Mouse (Mus musculus): ENCODE measurements around the gene Pde5a. TPM values are rescaled to one million over a fixed set of nuclear protein-coding genes. Genes with fewer than 3 reads are reported as not detected.

Pde5a gene
- polyA plus RNA-seq, 1 experiment = 35.5 TPM

DNA sequence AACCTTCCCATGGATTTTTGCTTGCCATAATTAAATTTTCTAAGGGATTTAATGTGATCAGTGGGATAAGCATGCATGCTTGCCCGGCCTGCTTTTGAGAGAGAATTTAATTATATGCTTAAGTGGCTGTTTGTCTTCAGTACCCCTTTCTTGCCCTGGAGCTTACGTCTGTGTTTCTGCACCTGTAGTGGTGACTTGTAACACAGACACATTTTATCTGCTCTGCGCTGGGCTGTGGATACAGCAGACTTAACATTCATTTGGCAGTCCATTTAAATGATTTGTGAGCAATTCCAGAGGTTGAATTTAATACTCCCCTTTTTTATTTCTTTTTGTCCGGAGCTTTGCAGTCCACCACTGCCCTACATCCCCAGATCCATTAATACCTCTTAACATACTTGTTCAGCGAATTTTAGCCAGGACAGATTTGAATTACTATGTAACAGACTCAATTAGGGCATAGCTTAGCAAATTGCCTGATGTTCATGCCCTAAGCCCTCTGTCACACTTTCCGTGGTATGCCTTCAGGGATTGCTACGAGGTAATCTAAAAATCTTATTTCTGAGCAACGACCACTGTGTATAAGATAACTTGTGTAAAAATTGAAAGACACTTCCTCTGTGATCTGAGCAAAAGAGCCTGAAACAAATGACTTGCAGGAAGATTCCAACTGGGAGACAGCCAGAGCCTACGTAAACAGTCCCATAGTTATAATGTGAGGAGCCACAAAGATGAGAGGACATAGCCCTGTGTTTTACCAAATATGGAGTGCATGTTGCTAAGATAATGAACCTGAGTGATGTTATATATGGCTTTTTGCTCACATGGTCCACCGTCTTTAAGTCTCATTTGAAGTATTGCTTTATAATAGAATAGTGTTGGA lies 72.0 kb downstream of the Pde5a start:
- no peaks in the 10 kb centered on the region for H3K4me1 ChIP-seq (ENCODE audit: control insufficient read depth, insufficient read depth, low read length)
- 69% methylated on average over 10 of the region's 10 CpGs for WGBS
- H3K4me3 ChIP-seq (replicated peaks; ENCODE audit: extremely low read depth, low read depth, low read length) = no peak overlapping the region
- TF ChIP-seq POLR2A (IDR thresholded peaks at IDR 0.05; ENCODE audit: borderline replicate concordance, extremely low read depth, low read depth, low read length) (no peak), CTCF (IDR thresholded peaks at IDR 0.05; ENCODE audit: insufficient read depth, low read length) (no peak)
- DNase-seq = no peak

GRCm38 (mm10) chr3:122801436-122802221 lies 72.9 kb downstream of the Pde5a start:
- Histone ChIP-seq H3K4me1 (ENCODE audit: control insufficient read depth, insufficient read depth, low read length) (no peaks in the 10 kb centered on the region), H3K4me3 (replicated peaks; ENCODE audit: extremely low read depth, low read depth, low read length) (no peak overlapping the region)
- WGBS = 81% methylated on average over 15 of the region's 15 CpGs
- no peak for TF ChIP-seq CTCF (IDR thresholded peaks at IDR 0.05; ENCODE audit: insufficient read depth, low read length)
- no peak for TF ChIP-seq POLR2A (IDR thresholded peaks at IDR 0.05; ENCODE audit: borderline replicate concordance, extremely low read depth, low read depth, low read length)
- no peak for DNase-seq

GRCm38 (mm10) chr3:122807313-122807712 lies 78.6 kb downstream of the Pde5a start:
- DNase-seq = no peak
- no peaks in the 10 kb centered on the region for H3K4me1 ChIP-seq (ENCODE audit: control insufficient read depth, insufficient read depth, low read length)
- no peak for TF ChIP-seq POLR2A (IDR thresholded peaks at IDR 0.05; ENCODE audit: borderline replicate concordance, extremely low read depth, low read depth, low read length)
- 79% methylated on average over 8 of the region's 8 CpGs for WGBS
- no peak overlapping the region for H3K4me3 ChIP-seq (replicated peaks; ENCODE audit: extremely low read depth, low read depth, low read length)

DNA sequence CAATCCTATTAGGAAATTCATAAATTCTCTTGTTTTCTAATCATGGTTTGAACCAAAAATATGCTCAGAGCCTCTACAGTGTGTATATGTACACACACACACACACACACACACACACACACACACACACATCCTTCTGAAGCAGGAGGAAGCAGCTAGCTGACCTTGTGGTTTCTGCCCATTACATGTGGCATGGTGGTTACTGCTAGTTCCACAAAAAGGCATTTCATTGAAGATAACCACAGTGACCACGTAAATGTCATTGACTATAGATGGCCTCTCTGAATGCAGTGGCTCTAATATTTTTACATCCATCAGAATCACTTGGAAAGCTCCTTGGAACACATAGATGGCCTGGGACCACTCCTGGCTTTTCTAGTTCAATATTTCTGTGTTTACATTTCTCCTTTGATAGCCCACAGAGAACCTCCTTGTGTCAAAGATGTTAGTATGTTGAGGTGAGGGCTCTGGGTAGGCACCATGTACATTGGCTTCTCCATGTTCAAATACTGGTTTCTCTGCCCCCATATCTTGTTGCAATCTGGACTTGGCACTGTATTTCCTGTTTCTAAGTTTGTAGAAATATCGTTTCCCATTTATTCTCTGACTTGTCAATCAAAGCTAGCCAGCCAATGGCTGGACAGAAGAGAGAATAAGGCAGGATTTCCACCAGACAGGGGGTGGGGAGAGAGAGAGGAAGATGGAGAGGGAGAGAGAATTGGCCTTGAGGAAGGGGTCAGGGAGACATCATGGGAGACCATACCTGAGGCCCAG lies 81.5 kb downstream of the Pde5a start:
- no peak overlapping the region for H3K4me3 ChIP-seq (replicated peaks; ENCODE audit: extremely low read depth, low read depth, low read length)
- TF ChIP-seq POLR2A (IDR thresholded peaks at IDR 0.05; ENCODE audit: borderline replicate concordance, extremely low read depth, low read depth, low read length) = no peak
- TF ChIP-seq CTCF (IDR thresholded peaks at IDR 0.05; ENCODE audit: insufficient read depth, low read length) = no peak
- 73% methylated on average over 2 of the region's 2 CpGs for WGBS
- no peak for DNase-seq
- H3K4me1 ChIP-seq (ENCODE audit: control insufficient read depth, insufficient read depth, low read length) = no peaks in the 10 kb centered on the region; the same call in 1 of the 2 replicates

DNA sequence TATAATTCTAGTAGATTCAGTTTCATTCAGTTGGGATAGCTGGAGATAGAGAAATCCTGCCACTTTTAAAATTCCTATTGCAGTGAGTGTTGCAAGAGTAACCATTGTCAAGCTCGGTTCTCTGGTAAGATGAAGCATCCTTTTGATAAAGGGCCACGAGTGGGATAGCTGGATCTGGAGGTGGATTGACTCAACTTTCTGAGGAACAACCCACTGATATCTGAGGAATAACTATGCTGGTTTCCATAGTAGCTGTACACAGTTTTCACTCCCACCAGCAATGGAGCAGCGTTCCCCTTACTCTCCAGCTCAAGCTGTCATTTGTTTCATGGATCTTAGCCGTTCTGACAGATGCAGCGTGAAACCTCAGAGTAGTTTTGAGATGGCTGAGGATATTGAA lies 82.2 kb downstream of the Pde5a start:
- 89% methylated on average over 5 of the region's 5 CpGs for WGBS

GRCm38 (mm10) chr3:122814531-122814930 lies 85.8 kb downstream of the Pde5a start:
- TF ChIP-seq CTCF (IDR thresholded peaks at IDR 0.05; ENCODE audit: insufficient read depth, low read length) = no peak
- TF ChIP-seq POLR2A (IDR thresholded peaks at IDR 0.05; ENCODE audit: borderline replicate concordance, extremely low read depth, low read depth, low read length) = no peak
- no peak for DNase-seq
- Histone ChIP-seq H3K4me1 (ENCODE audit: control insufficient read depth, insufficient read depth, low read length) (no peaks in the 10 kb centered on the region; the same call in 1 of the 2 replicates), H3K4me3 (replicated peaks; ENCODE audit: extremely low read depth, low read depth, low read length) (no peak overlapping the region)
- WGBS = 50% methylated on average over 4 of the region's 4 CpGs

More for the DNA sequence above, 82.2 kb downstream of the Pde5a start:
- Histone ChIP-seq H3K4me1 (ENCODE audit: control insufficient read depth, insufficient read depth, low read length) (no peaks in the 10 kb centered on the region; the same call in 1 of the 2 replicates), H3K4me3 (replicated peaks; ENCODE audit: extremely low read depth, low read depth, low read length) (no peak overlapping the region)
- no peak for TF ChIP-seq POLR2A (IDR thresholded peaks at IDR 0.05; ENCODE audit: borderline replicate concordance, extremely low read depth, low read depth, low read length)
- TF ChIP-seq CTCF (IDR thresholded peaks at IDR 0.05; ENCODE audit: insufficient read depth, low read length) = no peak
- DNase-seq = no peak

GRCm38 (mm10) chr3:122818282-122818681 lies 89.5 kb downstream of the Pde5a start:
- 70% methylated on average over 5 of the region's 5 CpGs for WGBS

DNA sequence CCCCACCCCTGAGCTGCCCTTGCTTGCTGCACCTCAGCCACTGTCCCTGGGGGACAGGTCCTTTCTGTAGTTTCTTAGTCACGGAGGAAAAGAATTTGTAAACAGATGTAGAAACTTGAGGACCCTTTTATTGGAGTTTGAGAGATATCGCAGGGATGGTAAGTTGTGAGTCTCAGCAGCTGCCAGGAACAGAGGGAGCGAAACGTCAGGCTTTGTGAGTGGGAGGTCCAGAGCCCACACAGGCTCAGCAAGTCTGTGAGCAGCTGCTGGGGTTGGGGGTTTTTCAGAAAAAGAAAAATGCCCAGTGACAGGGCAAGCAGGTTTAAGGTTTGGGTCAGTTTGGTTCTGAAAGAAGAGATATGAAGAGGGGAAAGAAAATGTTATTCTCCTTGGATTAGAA lies 92.0 kb downstream of the Pde5a start:
- no peak for DNase-seq
- TF ChIP-seq POLR2A (IDR thresholded peaks at IDR 0.05; ENCODE audit: borderline replicate concordance, extremely low read depth, low read depth, low read length) = no peak
- TF ChIP-seq CTCF (IDR thresholded peaks at IDR 0.05; ENCODE audit: insufficient read depth, low read length) = no peak
- no peaks in the 10 kb centered on the region; the same call in 1 of the 2 replicates for H3K4me1 ChIP-seq (ENCODE audit: control insufficient read depth, insufficient read depth, low read length)
- 63% methylated on average over 4 of the region's 4 CpGs for WGBS
- H3K4me3 ChIP-seq (replicated peaks; ENCODE audit: extremely low read depth, low read depth, low read length) = no peak overlapping the region

More at GRCm38 (mm10) chr3:122818282-122818681, 89.5 kb downstream of the Pde5a start:
- DNase-seq = no peak
- no peak overlapping the region for H3K4me3 ChIP-seq (replicated peaks; ENCODE audit: extremely low read depth, low read depth, low read length)
- no peaks in the 10 kb centered on the region; the same call in 1 of the 2 replicates for H3K4me1 ChIP-seq (ENCODE audit: control insufficient read depth, insufficient read depth, low read length)
- TF ChIP-seq POLR2A (IDR thresholded peaks at IDR 0.05; ENCODE audit: borderline replicate concordance, extremely low read depth, low read depth, low read length) = no peak
- TF ChIP-seq CTCF (IDR thresholded peaks at IDR 0.05; ENCODE audit: insufficient read depth, low read length) = no peak

Measured in lung, adult 2 months (tissue).